Mouse (Mus musculus): ENCODE data around the gene Nrm.

DNA sequence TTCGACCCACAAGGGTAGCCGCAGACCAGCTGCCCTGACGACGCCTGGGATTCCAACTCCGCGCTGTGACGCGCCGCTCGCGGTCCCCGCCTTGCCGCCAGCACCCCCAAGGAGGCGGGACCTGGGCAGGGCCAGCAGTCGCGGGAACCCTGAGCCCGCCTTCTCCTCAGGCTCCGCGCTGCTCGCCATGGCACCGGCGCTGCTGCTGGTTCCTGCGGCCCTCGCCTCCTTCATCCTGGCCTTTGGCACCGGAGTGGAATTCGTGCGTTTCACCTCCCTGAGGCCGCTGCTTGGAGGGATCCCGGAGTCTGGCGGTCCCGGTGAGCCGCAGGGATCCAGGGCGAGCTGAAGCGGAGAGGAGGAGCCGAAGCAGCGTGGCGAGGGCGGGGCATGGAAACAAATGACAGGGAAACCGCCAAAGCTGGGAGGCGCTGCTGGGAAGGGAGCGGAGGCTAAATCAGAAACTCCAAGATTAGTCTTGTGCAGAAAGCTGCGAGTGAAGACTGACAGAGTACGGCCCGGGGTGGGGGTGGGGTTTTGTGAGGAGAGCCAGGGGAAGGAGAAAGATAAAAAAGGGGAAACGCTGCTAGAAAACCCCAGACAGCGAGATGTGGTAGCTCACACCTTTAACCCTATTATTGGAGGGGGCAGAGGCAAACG lies at the start of gene Nrm:
- peak; percentile 66 for TF ChIP-seq POLR2A (IDR thresholded peaks at IDR 0.05; ENCODE audit: insufficient read depth, low read depth, low read length)
- TF ChIP-seq CTCF (IDR thresholded peaks at IDR 0.05), result peak; percentile 64

All from heart, adult 2 months (tissue).